Mouse (Mus musculus) testis, postnatal 14 days (tissue): ENCODE data around the gene Sergef.

Experiments
- DNase-seq: peaks from one replicate; pipeline ENCODE4 v3.0.0; 2021; ENCODE audit warnings: low spot score

Sergef gene

DNA sequence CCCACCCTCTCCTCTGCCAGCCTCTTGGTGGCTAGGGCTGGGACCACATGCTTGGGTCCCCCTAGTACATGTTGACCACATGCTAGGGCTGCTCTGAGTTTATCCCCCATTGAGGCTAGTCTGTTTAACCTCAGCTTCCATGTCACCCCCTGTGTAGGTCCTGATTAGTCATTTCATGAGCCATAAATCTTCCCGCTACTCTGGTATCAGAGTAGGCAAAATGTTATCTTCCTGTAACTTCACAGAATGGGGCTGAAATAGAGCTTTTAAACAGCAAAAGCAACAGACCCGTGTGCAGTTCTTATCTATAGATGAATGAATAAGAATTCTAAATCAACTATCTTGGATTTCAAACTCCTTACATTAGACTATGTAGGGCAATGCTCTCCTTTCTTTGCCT, 138.1 kb downstream of the Sergef start:
- no peak for DNase-seq

DNA sequence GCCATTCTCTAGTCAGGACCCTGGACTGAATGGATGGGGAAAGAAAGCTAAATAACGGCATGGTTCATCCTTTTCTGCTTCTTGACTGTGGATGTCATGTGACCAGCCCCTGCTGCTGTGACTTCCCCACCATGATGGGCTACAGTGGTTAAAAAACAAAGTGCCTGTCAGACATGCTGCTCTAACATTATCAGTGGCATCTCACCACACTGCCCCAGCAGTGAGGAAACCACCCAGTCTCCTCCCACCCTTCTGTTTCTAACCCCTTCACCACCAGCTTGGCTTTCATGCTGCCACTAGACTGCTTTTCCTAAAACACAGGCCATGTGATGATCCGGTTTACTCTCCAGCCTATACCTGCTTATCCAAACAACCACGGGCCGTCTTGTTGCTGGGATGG, 140.0 kb downstream of the Sergef start:
- no peak for DNase-seq

DNA sequence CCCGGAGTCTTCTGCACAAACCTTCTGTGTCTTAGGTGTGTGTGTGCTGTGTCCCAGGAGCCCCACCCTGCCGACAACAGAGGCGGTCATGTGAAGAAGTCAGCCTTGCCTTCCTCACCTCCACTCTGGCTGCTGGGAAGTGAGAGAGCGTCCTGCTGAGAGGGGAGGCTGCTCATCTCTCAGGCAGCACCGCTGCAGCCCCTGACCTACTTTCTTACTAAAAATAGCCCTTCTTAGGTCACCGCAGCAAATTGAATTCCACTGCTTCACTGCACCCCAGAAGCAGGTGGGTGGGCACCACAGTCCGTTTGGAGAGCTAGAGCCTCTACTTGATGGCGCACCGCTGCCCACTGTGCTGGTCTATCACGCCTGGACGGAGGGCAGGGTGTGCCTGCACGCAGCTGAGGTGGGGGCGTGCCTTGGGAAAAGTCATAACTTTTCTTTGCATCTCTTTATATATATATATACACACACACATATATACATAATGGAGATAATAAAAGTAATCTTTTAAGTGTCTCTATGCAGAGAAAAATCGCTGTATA, 147.4 kb downstream of the Sergef start:
- DNase-seq = no peak

DNA sequence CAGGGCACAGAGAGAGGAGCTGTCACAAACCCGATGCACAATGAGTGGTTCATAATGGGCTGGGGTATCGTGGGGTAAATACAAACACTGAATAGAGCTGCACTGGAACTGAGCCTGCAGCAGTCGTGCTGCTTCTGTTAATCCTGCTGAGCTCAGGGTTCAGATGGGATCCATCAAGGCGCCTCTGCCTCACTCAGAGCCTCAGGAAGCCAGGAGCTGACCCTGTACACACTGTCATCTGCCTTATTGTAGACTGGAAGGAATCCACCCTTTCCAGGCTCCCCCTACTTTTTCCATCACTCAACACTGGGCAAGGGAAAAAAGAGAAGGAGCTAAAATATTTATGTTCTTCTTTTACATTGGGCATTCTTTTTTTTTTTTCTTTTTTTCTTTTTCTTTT, 152.3 kb downstream of the Sergef start:
- DNase-seq = no peak

DNA sequence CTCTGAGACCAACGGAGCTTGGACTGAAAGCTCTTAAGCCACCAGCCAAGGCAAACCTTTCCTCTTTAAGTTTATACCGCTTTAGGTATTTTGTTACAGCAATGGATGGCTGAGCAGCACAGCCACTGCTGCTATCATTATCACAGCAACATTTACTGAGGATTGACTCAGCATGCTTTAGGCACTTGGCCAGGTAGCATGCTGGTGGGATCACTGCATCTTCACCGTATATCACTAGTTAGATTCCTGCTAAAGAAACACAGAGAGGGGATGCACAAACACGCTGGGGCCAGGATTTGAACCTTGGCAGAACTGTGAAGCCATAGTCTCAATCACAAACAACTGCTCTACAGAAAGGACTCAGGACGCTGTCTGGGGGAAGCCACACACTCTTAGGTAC, 152.8 kb downstream of the Sergef start:
- DNase-seq = no peak

DNA sequence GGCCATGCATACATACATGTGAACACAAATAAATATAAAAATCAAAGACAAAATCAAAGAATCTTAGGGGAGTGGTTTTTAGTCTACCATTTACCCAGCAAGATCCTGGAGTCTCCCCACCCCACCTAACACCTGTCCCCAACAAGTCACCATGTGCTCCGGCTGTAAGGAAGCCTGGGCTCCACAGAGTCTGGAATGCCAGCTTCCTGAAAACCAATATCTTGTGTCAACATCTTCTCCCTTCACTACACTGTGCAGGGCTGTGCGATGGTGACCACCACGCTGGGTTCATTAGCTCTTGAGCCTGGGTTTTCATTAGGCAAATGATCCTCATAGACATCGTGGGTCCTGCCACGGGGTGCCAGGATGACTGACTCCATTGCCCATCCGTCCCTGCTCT, 155.4 kb downstream of the Sergef start:
- DNase-seq = no peak

DNA sequence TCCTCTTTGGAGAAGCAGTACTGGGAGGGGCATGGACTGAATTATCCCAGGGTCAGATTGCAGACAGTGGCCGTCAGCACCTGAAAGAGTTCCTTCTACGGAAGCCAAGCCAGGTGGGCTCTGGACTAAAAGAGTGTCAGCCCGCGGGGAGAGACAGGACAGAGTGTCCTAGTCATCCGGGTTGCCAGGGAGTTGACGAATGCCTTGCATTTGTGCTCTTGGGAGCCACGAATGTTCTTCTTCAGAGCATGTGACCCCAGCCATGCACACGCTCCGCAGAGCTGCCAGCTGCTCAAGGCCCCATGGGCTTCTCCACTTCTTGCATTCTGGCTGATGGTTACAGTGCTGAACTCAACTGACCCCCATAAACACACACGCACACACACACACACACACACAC, 156.6 kb downstream of the Sergef start:
- no peak for DNase-seq

DNA sequence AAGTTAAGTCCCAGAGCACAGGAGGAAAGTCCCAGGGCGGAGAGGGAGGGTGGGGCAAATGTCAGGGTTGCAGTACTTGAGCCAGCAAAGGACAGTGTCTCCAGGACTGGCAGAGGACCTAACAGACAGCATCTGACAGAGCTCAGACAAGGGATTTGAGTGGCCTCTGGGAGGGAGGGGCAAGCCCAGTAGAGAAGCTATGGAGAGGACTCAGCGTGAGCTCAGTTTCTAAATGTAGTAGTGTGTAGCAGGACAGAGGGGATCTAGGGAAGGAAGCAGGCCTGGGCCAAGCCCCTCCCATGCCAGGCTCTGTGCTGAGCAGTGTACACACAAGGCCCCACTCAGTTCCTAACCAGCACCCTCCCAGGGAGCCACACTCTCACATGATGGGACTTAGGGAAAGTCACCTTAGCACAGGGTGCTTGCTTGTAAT, 157.5 kb downstream of the Sergef start:
- no peak for DNase-seq

DNA sequence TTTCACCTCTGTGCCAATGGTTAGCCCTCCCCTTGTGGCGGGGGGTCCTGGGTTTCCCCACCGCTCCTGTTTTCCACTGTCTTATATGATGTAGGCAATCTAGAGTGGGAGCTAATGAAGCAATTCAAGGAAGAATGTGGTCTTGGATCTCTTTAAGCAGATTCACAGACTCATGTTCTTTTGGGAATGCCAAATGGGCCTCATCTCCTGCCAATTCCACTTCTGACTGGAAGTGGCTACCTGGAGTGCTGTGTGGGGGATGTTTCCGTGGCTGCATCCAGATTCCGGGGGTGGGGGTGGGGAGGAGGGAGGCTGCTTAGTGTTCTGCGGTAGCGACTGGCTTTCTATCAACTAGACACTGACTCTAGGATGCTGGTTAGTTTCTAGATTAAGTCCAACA, 159.8 kb downstream of the Sergef start:
- DNase-seq = no peak

DNA sequence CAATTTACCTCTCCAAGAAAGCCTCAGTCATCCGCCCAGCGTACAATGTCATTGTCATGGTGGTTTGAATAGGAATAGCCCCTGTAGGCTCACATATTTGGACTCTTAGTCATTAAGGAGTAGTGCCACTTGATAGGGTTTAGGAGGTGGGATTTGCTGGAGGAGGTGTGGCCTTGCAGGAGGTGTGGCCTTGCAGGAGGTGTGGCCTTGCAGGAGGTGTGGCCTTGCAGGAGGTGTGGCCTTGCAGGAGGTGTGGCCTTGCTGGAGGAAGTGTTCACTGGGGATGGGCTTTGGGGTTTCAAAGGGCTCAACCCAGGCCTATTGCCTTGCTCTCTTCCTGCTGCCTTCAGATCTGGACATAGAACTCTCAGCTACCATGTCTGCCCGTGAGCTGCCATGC, 162.2 kb downstream of the Sergef start:
- no peak for DNase-seq

DNA sequence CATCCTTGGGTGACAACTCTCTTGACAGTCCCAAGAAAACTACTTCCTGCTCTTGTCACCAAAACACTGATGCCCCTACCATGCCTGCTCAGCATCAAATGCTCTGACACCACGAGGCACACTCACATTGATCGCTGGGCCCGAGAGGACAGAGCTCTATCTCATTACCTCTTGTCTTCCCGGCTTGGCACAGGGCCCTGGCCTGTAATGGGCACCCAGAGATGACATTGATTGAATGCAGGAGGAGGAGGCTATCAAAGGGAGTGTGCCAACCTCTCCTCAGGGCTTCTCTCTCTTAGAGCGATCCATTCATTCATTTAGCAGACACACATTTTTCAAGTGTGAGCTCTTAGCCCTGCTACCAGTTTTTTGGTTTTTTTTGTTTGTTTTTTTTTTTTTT, 164.1 kb downstream of the Sergef start:
- DNase-seq = no peak

DNA sequence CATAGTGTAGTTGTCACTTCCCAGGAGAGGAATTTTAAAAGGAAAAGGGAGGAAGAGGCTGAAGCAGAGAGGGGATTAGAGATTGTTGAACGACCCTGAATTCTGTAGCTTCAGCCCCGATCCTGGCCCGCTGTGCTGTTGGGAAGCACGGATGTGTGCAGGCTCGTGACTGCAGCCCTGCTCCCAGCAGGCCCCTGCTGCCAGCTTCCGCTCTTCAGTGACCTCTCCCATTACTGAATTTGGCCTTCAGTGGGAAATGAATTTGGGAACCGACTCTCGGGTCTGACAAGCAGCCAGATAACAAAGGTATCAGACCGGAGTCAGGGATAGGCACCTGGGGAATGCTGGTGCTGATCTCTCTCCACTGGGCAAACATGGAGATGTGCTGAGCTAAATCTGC, 166.5 kb downstream of the Sergef start:
- DNase-seq = no peak

DNA sequence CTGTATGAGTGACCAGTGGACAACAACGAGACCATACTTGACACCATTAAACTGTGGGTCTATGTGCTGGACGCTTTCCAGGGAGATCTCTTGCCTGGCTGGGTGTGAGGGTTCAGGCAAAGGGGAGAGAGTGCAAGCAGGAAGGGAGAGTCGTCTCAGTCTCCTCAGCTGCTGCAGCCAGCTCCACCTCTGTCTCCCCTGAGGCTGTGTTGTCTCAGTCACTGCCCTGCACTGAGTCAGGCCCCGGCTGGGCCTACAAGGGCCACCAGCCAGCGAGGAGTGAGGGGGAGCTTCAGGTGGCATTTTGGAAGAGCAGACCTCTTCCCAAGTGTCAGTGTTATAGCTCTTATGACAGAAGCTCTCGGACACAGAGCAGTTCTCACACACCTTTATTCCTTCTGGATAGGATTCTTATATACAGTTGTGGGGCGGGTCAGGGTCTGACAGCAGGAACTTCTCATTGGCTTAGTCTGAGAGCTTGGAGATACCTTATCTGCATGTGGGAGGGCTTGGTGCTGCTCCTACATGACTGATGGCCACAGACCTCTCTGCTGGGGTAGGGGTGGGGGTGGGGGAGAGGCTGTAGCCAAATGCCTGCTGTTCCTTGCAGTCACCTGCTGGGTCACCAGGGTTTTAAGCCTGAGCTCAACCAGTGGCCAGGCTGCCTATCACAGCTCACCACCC, 168.4 kb downstream of the Sergef start:
- no peak for DNase-seq

DNA sequence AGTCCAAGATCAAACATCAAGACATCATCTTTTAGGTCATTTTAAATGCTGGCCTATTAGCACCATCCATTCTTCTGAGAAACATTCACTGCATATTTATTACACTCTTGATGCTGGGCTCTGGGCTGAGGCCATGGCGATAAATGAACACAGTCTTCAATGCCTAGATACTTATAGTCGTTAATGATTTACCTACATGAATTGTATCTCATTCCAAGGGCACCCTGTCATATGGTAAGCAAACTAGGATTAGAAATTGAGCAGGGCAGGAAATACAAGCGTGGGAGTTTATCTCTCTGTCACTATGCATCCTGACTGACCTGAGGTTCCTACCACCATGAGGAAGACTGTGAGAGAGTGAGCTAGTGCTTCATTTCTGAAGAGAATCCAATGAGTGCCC, 170.1 kb downstream of the Sergef start:
- DNase-seq = no peak

DNA sequence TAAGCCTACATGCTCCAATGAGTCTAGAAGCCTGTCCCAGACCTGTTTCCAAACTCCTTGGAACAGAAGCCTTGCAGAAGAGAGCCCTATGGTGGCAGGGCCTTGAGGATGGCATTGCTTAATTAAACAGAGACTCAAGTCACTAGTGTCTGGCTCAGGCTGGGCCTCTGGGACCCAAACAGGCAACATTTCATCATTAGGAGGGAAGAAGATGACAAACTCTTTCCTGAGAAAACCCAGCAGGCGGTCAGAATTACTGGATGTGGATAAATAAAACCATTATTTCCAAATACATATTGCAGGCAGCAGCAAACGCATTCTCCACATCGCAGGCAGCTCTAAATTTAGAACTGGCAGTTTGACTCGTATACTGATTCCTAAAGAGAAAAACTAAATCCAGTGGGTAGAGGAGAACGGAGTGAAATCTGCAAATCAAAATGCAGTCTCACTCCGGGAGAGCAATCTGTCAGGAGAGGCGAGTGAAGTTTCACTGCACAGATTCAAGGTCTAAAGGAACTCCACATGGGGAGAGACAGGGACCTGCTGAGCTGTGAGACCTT, 173.1 kb downstream of the Sergef start:
- DNase-seq = no peak

DNA sequence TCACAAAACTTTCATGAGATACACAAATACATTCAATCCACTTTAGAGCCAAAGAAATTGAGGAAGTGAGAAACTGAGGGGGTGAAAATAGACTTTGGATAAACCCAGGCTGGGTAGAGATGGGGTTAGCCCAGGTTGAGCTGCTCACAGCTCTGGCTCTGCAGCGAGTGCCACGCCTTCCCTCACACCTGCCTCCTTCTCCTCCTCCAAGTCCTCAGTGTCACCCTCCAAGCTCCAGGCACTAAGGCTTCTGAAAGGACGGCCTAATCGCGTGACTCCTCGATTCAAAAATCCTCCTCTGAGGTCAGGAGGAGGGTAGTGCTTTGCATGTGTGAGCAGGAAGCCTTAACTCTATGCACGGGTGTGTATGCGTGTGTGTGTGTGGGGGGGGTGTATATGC, 176.5 kb downstream of the Sergef start:
- no peak for DNase-seq

DNA sequence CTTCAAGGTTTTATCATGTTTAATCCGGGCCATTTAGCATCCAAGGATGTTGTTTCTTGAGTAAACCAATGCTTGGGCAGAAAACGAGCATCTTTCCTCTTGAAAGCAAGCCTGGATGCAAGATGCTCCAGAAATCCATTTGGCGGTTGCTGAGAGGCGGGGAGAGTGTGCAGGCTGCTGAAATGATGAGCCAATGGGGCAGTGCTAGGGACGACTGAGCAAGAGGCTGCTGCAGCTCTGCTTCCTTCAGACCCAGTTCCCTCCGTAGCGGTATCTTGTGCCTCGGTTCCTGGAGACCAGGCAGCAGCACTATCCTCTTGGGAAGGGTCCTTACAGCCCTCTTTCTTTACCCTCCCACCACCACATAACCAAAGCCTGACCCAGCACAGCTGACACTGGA, 177.3 kb downstream of the Sergef start:
- no peak for DNase-seq

DNA sequence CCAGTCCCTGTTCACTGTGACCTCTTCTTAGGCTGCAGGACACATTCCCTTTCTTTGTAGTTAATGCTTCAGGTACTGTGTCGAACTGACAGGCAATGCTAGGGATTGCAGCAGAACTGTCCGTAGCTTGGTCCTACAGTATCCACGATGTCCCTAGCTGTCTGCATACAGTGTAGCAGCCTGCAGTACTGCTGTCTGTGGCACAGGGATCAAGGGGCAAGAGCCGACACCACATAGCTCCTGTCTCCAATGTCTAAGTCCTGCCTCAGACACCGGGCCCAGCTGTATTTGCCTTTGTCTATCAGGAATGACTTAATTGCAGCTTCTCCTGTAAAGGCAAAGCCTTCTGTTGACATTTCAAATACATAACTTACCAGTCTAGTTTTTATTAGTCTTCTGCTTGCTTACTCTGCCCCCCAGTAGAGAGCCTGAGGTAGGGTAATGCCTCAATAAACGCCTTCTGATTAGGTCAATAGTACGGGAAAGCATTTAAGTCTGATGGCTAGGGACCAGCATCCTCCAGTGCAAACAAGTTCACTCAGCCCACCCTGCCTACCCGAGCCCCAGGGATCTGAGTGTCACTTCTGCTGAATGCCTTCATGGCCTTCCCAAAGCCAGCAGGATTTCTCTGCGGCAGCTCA, 179.9 kb downstream of the Sergef start:
- DNase-seq = no peak

DNA sequence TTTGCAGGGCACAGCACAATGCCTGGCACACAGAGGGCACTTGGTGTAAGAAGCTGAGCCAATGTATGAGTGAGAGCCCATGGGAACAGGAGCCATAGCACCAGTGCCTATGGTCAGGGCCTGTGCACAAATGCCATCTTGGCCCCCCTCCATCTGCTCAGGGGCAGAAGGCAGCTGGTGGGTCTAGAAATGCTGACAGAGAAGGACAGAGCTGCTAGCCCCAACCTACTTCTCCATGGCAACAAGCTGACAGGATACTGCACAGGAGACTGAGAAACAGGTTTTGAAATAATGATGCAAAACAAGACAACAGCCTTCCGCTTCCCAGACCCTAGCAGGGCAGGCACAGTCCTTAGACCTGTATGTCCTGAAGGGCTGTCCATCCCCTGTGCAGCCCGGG, 180.4 kb downstream of the Sergef start:
- DNase-seq = no peak

DNA sequence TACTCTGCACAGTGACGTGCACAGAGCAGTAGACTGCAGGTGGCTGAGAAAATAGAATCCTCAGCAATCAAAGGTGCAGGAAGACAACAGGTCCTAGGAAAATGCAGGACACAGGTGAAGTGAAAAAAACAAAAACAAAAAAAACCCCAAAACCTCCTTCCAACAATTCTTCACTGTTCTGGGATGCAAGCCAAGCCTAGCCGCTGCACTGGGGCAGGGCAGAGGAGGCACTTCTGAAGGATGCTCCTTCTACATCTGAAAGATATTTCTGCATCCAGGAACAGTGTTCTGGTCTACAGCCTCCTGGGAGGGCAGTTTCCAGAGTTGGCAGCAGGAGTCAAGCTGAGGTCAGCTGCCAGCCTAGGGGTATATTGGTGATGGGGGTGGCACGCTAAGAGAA, 181.7 kb downstream of the Sergef start:
- DNase-seq = no peak

DNA sequence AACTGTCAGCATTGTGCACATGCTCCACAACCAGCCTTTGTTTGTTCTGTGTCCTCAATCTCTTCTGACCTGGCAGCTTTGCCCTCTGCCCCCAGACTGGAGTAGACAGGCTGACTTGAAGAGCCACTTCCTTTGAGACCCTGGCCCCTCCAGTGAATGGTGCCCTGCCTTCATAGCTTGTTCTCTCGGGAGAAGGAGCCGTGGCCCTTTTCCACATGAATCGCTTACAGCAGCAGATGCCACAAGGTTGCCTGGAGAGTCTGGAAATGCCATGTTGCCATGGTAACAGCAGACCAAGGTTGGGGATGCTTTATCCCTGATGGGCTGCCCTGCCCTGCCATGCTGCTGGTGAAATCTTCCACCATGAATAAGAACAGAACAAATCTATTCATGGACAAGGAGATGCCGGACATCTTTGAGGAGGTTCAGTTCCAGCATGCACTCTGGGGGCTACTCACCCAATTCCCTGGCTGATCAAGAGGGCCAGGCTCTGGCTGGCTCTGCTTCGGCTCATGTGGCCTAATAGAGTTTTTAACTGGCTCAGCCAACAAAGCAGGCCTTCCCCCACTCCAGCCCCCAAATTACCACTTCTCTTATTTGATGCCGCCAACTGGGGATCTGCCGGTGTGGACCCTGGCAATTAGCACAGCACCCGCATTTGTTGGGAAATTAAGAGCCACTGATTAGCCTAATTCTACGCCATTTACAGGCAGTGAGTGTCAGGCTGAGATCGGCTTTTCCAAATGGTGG, 185.5 kb downstream of the Sergef start:
- no peak for DNase-seq

DNA sequence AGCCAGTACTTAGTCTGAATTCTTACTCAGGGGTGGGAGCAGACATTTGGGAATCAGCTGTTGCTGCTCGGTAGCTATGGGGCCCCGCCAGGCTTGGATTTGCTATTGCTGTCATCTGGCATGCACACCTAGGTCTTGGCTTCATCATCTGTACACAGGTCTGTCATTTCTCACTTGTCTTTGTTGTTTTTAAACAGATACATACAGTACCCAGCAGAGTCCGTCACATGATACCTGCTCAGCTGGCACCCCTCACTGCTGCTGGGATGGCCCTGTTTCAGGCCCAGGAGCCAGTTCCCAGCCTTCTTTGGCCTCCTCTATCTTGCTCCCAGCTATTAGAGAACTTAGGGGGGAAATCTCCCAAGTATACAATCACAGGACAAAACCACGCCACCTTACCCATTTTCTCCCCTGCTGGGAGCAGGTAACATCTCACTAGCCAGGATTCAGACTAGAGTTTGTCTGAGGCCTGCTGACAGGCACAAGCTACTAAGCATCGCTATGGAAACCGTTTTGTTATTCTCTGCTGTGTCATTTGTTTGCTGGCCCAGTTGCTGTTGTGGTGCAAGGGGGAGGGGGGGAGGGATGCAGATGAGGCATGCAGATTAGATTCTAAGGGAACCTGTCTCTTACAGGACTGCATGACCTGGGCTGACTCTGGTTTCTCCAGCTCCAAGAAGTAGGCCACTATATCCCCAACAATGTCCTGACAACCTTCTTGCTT, 190.5 kb downstream of the Sergef start:
- no peak for DNase-seq
